In genomic region chr14:99262026-99262425, GRCm38 (mm10) we compare ENCODE assay signal across 30 mouse cellular contexts. TPM values are rescaled to one million over a fixed set of nuclear protein-coding genes. Genes with fewer than 3 reads are reported as not detected.
A peak's percentile ranks its signal among the peaks of the same experiment; 100 is the strongest.
DNase-seq lines count a peak whose midpoint lies in the region; ATAC-seq and TF ChIP-seq lines count a peak whose summit lies in the region.
"Had no signal": no experiment of that assay in that cellular context is flagged by ENCODE, and none has a peak within 500 bp of the region (broad histone marks: within the 10 kb centered on the region; RNA-seq: fewer than 3 reads in every experiment).

No protein-coding gene starts in this region.

- no peak for TF ChIP-seq CTCF in testis, adult 2 months (IDR thresholded peaks at IDR 0.05; ENCODE audit: control insufficient read depth, insufficient read depth, insufficient replicate concordance, low read depth, low read length)

- no peak for DNase-seq in testis, postnatal 10 days (ENCODE audit: low spot score)
- DNase-seq in ES-CJ7 (ENCODE audit: low read depth, low spot score): peak; percentile 20
- DNase-seq in ZHBTc4 (ENCODE audit: low read depth, low spot score): peak; percentile 72
- no peak for DNase-seq in adrenal gland, postnatal 10 days
- DNase-seq: adrenal gland, adult 8-10 months; cerebellum, adult 11 months; cerebellum, adult 9-10 months; cerebellum, postnatal 36 days; embryo, embryonic 11 days; gastrocnemius, postnatal 25 days; heart, adult 18-20 months; heart, postnatal 10 days; heart, postnatal 36 days had no signal

- H3K27me3 ChIP-seq in testis, adult 2 months (ENCODE audit: control insufficient read depth, insufficient read depth, low read length): no peaks in the 10 kb centered on the region
- H3K27me3 ChIP-seq: embryonic facial prominence, embryonic 13.5 days; forebrain, embryonic 12.5 days; forebrain, embryonic 15.5 days; heart, embryonic 12.5 days; heart, embryonic 15.5 days; hindbrain, embryonic 13.5 days; Patski had no signal

- no peak for TF ChIP-seq POLR2A in testis, adult 2 months (IDR thresholded peaks at IDR 0.05; ENCODE audit: control insufficient read depth, low read depth, low read length)

- no peak for ATAC-seq in megakaryocyte-erythroid progenitor cell, adult 5-6 weeks (replicated peaks; ENCODE audit: low FRiP score, low TSS enrichment, poor library complexity, severe bottlenecking)
- ATAC-seq: activated CD4-positive, CD25-positive, alpha-beta regulatory T cell, adult 4 months; CD4-positive, CD25-positive, alpha-beta regulatory T cell, adult 4 months; forebrain, embryonic 15.5 days; hindbrain, embryonic 16.5 days; intestine, embryonic 16.5 days; Patski had no signal

- H3K36me3 ChIP-seq in testis, adult 2 months (ENCODE audit: control insufficient read depth, insufficient read depth, low read length): no peaks in the 10 kb centered on the region
- H3K36me3 ChIP-seq: forebrain, embryonic 12.5 days; forebrain, embryonic 15.5 days; heart, embryonic 15.5 days; hindbrain, embryonic 10.5 days had no signal

- no peaks in the 10 kb centered on the region; the same call in 1 of the 2 replicates for H3K4me1 ChIP-seq in testis, adult 2 months (ENCODE audit: control insufficient read depth, insufficient read depth, low read length)
- H3K4me1 ChIP-seq: embryonic facial prominence, embryonic 10.5 days; embryonic facial prominence, embryonic 13.5 days; forebrain, embryonic 12.5 days; forebrain, embryonic 15.5 days; hindbrain, embryonic 10.5 days; hindbrain, embryonic 13.5 days had no signal

- peak overlapping the region; percentile 60 for H3K4me3 ChIP-seq in testis, adult 2 months (ENCODE audit: control insufficient read depth, low read depth, low read length)
- H3K4me3 ChIP-seq: embryonic facial prominence, embryonic 10.5 days; embryonic facial prominence, embryonic 13.5 days; erythroblast, embryonic 14.5 days; forebrain, embryonic 12.5 days; forebrain, embryonic 15.5 days; heart, embryonic 12.5 days; heart, embryonic 15.5 days; hindbrain, embryonic 10.5 days; hindbrain, embryonic 13.5 days had no signal

- no peak overlapping the region for H3K27ac ChIP-seq in testis, adult 2 months (ENCODE audit: control insufficient read depth, insufficient read depth, low read depth, low read length)
- H3K27ac ChIP-seq: embryonic facial prominence, embryonic 10.5 days; embryonic facial prominence, embryonic 13.5 days; forebrain, embryonic 12.5 days; forebrain, embryonic 15.5 days; heart, embryonic 15.5 days; hindbrain, embryonic 10.5 days; hindbrain, embryonic 13.5 days had no signal

RNA-seq across cellular contexts. Expression of gene Klf5, which starts 36.5 kb away (rescaled TPM):
- polyA plus RNA-seq in testis, adult 2 months (2012; rRNA removed): 15.4 and 16.5 TPM in 2 replicates
- 1 to 10 TPM; 7.2 to 7.5 TPM for total RNA-seq in adrenal gland, postnatal 10 days (2021)
- total RNA-seq in megakaryocyte-erythroid progenitor cell, adult 5-6 weeks (2014; fragmentation: Nextera tagmentation): 3.3 and 3.4 TPM in 2 replicates
- total RNA-seq in megakaryocyte-erythroid progenitor cell, adult 5-6 weeks (2017): 0.46 and 3.1 TPM in 2 replicates
- polyA plus RNA-seq: activated CD4-positive, CD25-positive, alpha-beta regulatory T cell, adult 4 months; G1E had no signal

Comparison
In these comparisons a context has a peak if more than half of its experiments do, and no peak if none do; other contexts are left out.
1. DNase-seq: peak in ES-CJ7 (single experiment) and ZHBTc4 (single experiment); none in testis, postnatal 10 days (single experiment) and adrenal gland, postnatal 10 days (single experiment).